Mouse (Mus musculus) limb, embryonic 11.5 days (tissue): ENCODE data around the gene Sec14l2. TPM values are rescaled to one million over a fixed set of nuclear protein-coding genes. Genes with fewer than 3 reads are reported as not detected.
"Not testable (repeated sequence)": the region's sequence is repeated elsewhere in the genome, so short reads cannot be mapped to it uniquely, and the experiment has no call there.

Experiments
- ATAC-seq: fragments of 200-750 bp; cut with Nextera tagmentation; 2 replicates; pipeline ENCODE4 v1.8.0; 2017; ENCODE audit warnings: low read depth; ENCODE audit not compliant: insufficient number of reproducible peaks, low FRiP score, low TSS enrichment
- DNase-seq: peaks from one replicate; pipeline ENCODE4 v3.0.0-alpha.2; 2015; ENCODE audit warnings: low spot score
- H3K27ac ChIP-seq: fragments of 300-500 bp; sonication (generic); replicated peaks from 2 replicates; pipeline ENCODE4 v1.5.1; 2014; ENCODE audit warnings: low read depth, mild to moderate bottlenecking, low read length
- H3K27me3 ChIP-seq: fragments of 300-500 bp; sonication (generic); 2 replicates; pipeline ENCODE4 v1.6.1; 2014; ENCODE audit warnings: mild to moderate bottlenecking, low read length, mixed read lengths; ENCODE audit not compliant: control insufficient read depth, insufficient read depth
- H3K36me3 ChIP-seq: fragments of 300-500 bp; sonication (generic); 2 replicates; pipeline ENCODE4 v1.6.1; 2014; ENCODE audit warnings: mild to moderate bottlenecking, low read length, moderate library complexity, mixed read lengths; ENCODE audit not compliant: control insufficient read depth, insufficient read depth
- H3K4me1 ChIP-seq: fragments of 300-500 bp; sonication (generic); 2 replicates; pipeline ENCODE4 v1.6.1; 2014; ENCODE audit warnings: low read length, mixed read lengths; ENCODE audit not compliant: control insufficient read depth, insufficient read depth
- H3K4me2 ChIP-seq: fragments of 300-500 bp; sonication (generic); 2 replicates; pipeline ENCODE4 v1.6.1; 2014; ENCODE audit warnings: low read depth, mild to moderate bottlenecking, moderate library complexity; ENCODE audit not compliant: severe bottlenecking
- H3K4me3 ChIP-seq: fragments of 300-500 bp; sonication (generic); 2 replicates; pipeline ENCODE4 v1.5.1; 2014; ENCODE audit warnings: low read depth, low read length
- H3K9ac ChIP-seq: fragments of 300-500 bp; sonication (generic); 2 replicates; pipeline ENCODE4 v1.6.1; 2014; ENCODE audit warnings: mild to moderate bottlenecking, low read length
- H3K9me3 ChIP-seq: fragments of 300-500 bp; sonication (generic); 2 replicates; pipeline ENCODE4 v1.6.1; 2016; ENCODE audit warnings: low read length; ENCODE audit not compliant: control insufficient read depth
- WGBS: fragments of 180-500 bp; shearing (Covaris S2); extraction: QIAGEN DNeasy Blood & Tissue Kit; methylation state at CpG from one replicate; pipeline ENCODE4 v1.1.7; 2014; 5-methylcytosine and 5-hydroxymethylcytosine counted together
- polyA plus RNA-seq: library from polyadenylated mRNA; unstranded; fragments of >200 nt; fragmentation: Nextera tagmentation; extraction: Ambion mirVana; gene quantifications from 2 replicates; pipeline ENCODE4 v1.2.1, GENCODE M21; 2014

The Sec14l2 gene
- polyA plus RNA-seq, 1 experiment from 2014 or later, result 2.2 TPM

- Histone ChIP-seq H3K27ac (no peak overlapping the region), H3K4me1 (peaks cover 1% of the 10 kb centered on the region; the same call in 1 of the 2 replicates), H3K4me3 (no peak overlapping the region), H3K4me2 (no peak overlapping the region), H3K27me3 (no peaks in the 10 kb centered on the region), H3K9ac (no peak overlapping the region), H3K9me3 (no peaks in the 10 kb centered on the region; the same call in 1 of the 2 replicates), H3K36me3 (peaks cover 10% of the 10 kb centered on the region; the same call in 1 of the 2 replicates)
- DNase-seq, result no peak
- no peak for ATAC-seq
Observed at GRCm38 (mm10) chr11:4141505-4141904, 18.3 kb upstream of the Sec14l2 start.

DNA sequence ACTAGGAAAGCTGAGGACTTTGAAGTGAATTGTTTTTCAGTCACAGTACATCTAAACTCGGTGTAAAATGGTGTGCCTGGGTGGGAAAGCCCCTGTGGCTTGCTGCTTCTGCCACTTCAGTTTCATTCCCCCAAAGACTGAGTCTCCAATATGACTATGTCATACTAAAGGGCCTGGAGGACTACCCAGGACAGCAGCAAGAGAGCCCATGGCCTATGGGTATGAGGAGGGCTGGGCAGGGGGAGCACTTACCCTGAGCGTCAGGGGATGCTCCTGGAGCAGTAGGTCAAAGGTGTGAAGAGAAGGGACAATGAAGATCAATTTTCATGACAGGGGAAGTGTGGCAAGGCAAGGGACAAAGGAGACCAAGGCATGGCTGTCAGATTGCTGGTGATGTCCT is 15.7 kb upstream of the Sec14l2 start:
- ATAC-seq (no peak), DNase-seq (no peak)
- Histone ChIP-seq H3K9ac (no peak overlapping the region), H3K4me1 (peaks cover 5% of the 10 kb centered on the region; the same call in 1 of the 2 replicates), H3K27me3 (no peaks in the 10 kb centered on the region), H3K9me3 (no peaks in the 10 kb centered on the region; the same call in 1 of the 2 replicates), H3K4me3 (no peak overlapping the region), H3K36me3 (peaks cover 10% of the 10 kb centered on the region; the same call in 1 of the 2 replicates), H3K4me2 (no peak overlapping the region), H3K27ac (no peak overlapping the region)
- 64% methylated on average over 2 of the region's 2 CpGs for WGBS

DNA sequence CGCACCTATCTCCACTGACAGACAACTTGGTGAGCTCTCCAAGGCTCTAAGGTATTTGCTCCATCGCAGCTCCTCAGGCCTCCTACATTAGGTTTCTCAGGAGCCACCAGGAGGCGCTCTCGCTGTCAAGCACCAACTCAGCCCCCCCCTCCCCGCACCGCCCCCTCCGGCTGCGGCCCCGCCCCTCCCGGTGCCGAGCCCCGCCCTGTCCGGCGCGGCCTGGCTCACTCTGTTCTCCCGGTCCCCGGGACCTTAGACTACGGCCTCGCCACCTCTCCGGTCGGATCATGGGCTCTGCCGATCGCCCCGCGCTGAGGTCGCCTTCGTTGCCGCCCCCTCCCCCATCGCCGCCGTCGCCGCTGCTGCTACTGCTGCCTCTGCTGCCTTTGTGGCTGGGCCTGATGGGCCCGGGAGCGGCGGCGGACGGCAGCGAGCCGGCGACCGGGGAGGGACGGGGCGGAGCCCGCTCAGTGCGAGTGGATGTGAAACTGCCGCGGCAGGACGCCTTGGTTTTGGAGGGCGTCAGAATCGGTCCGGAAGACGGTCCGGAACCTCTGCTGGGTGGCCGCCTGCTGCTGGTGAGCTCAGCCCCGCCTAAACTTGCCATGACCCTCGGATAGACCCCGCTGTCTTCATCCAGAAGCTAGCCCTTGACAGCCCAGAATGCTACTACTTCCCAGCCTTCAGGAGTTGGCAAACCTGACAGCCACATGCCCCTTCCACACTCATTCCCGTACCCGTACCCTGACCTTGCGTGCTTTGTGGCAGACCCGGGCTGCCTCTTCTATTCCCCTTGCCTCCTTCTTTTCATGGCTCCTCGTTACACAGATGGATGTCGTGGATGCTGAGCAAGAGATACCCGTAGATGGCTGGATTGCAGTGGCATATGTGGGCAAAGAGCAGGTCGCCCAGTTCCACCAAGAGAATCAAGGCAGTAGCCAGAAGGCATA is 12.0 kb upstream of the Sec14l2 start, which contains the start of gene Rnf215:
Rnf215 (plus strand) TSS at position 217 of the 950 bp plus-strand sequence.
- ATAC-seq (peak; percentile 85), DNase-seq (peak; percentile 96)
- peak within 1 kb of the TSS; percentile 36; the same call in 1 of the 2 replicates for H3K27ac ChIP-seq
- H3K9me3 ChIP-seq, result no peaks in the 10 kb centered on the region; the same call in 1 of the 2 replicates
- H3K9ac ChIP-seq, result peak within 1 kb of the TSS; percentile 96
- no peaks in the 10 kb centered on the region for H3K27me3 ChIP-seq
- H3K4me3 ChIP-seq, result peak within 1 kb of the TSS; percentile 89
- H3K36me3 ChIP-seq, result 0 out of 2 replicates have a peak, but pooled peaks cover 2% of the 10 kb centered on the region
- H3K4me2 ChIP-seq, result peak within 1 kb of the TSS; percentile 75
- peaks cover 5% of the 10 kb centered on the region; the same call in 1 of the 2 replicates for H3K4me1 ChIP-seq
- 4% methylated on average over 62 of the region's 66 CpGs for WGBS

GRCm38 (mm10) chr11:4134400-4134799 is 11.2 kb upstream of the Sec14l2 start:
- H3K27ac ChIP-seq, result no peak overlapping the region
- 57% methylated on average over 6 of the region's 6 CpGs for WGBS
- 0 out of 2 replicates have a peak, but pooled peaks cover 2% of the 10 kb centered on the region for H3K36me3 ChIP-seq
- H3K4me2 ChIP-seq, result no peak overlapping the region
- no peak for ATAC-seq
- H3K4me1 ChIP-seq, result peaks cover 5% of the 10 kb centered on the region; the same call in 1 of the 2 replicates
- H3K27me3 ChIP-seq, result no peaks in the 10 kb centered on the region
- no peak overlapping the region for H3K4me3 ChIP-seq
- H3K9ac ChIP-seq, result no peak overlapping the region
- H3K9me3 ChIP-seq, result no peaks in the 10 kb centered on the region; the same call in 1 of the 2 replicates
- no peak for DNase-seq

DNA sequence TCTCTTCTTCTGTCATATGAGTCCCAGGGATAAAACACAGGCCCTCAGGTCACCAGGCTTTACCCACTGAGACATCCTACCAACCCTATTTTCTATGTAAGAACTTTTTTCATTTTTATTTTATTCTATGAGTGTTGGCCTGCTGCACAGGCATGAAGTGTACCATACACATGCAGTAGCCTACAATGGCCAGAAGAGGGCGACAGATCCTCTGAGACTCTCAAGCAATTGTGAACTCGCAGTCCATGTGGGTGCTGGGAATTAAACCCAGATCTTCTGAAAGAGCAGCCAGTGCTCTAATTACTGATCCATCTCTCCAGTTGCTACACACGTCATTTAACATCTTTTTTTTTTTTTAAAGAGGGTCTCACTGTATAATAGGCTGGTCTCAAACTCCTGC is 10.2 kb upstream of the Sec14l2 start:
- Histone ChIP-seq H3K27ac (no peak overlapping the region), H3K27me3 (no peaks in the 10 kb centered on the region), H3K36me3 (no peaks in the 10 kb centered on the region), H3K9ac (no peak overlapping the region), H3K4me2 (no peak overlapping the region), H3K4me1 (peaks cover 5% of the 10 kb centered on the region; the same call in 1 of the 2 replicates), H3K9me3 (no peaks in the 10 kb centered on the region; the same call in 1 of the 2 replicates), H3K4me3 (no peak overlapping the region)
- WGBS, result 57% methylated on average over 3 of the region's 3 CpGs
- DNase-seq (no peak), ATAC-seq (no peak)

DNA sequence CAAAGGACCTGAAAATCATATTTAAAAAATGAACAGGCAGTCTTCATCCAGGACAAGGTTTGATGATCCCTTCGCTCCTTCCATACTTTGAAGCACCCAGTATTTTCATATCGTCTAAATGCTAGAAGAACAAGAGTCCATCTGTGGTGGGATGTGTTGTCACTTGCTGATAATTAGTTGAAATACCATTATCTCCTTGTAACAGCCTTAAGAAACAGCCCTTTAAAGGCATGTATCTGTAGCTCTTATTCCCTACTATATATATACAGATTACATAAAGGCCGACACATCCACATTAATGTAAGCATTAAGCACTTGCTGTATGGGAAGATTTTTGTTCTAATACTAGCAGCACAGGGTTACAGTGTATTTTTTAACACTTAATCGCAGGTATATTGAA is 5.2 kb upstream of the Sec14l2 start:
- 91% methylated on average over 4 of the region's 4 CpGs for WGBS

GRCm38 (mm10) chr11:4127059-4127458 is 3.8 kb upstream of the Sec14l2 start:
- no peak for ATAC-seq
- 98% methylated on average over 1 of the region's 1 CpGs for WGBS
- no peak overlapping the region for H3K4me3 ChIP-seq
- no peak overlapping the region for H3K9ac ChIP-seq
- H3K27me3 ChIP-seq, result no peaks in the 10 kb centered on the region
- DNase-seq, result no peak
- no peaks in the 10 kb centered on the region for H3K36me3 ChIP-seq
- no peaks in the 10 kb centered on the region for H3K4me1 ChIP-seq
- no peak overlapping the region for H3K27ac ChIP-seq
- no peak overlapping the region for H3K4me2 ChIP-seq
- H3K9me3 ChIP-seq, result no peaks in the 10 kb centered on the region

More for the DNA sequence above, 5.2 kb upstream of the Sec14l2 start:
- H3K9me3 ChIP-seq, H3K4me2 ChIP-seq, H3K4me1 ChIP-seq, H3K27me3 ChIP-seq, H3K36me3 ChIP-seq, DNase-seq, H3K9ac ChIP-seq, H3K27ac ChIP-seq, H3K4me3 ChIP-seq, ATAC-seq: not testable (repeated sequence)

GRCm38 (mm10) chr11:4123922-4124321 is 707 bp upstream of the Sec14l2 start:
- 60% methylated on average over 5 of the region's 5 CpGs for WGBS
- H3K9me3 ChIP-seq, result no peaks in the 10 kb centered on the region
- no peak for ATAC-seq
- H3K4me3 ChIP-seq, result no peak overlapping the region
- no peak overlapping the region for H3K4me2 ChIP-seq
- DNase-seq, result peak; percentile 46
- no peak overlapping the region for H3K27ac ChIP-seq
- no peaks in the 10 kb centered on the region for H3K27me3 ChIP-seq
- no peaks in the 10 kb centered on the region for H3K36me3 ChIP-seq
- H3K9ac ChIP-seq, result no peak overlapping the region
- no peaks in the 10 kb centered on the region for H3K4me1 ChIP-seq
